Mouse (Mus musculus): ENCODE results near the gene Olfr1276. TPM values are rescaled to one million over a fixed set of nuclear protein-coding genes. Genes with fewer than 3 reads are reported as not detected.

The Olfr1276 gene
- not detected in 2 replicates for polyA plus RNA-seq (2014; fragmentation: Nextera tagmentation; extraction: Ambion mirVana)

GRCm38 (mm10) chr2:111254216-111254615 is at the start of gene Olfr1276:
TSS of gene Olfr1276 (plus strand) at chr2:111254516.
- no peaks in the 10 kb centered on the region for H3K27me3 ChIP-seq (ENCODE audit: control insufficient read depth, insufficient read depth, low read length)
- no peak within 1 kb of the TSS for H3K27ac ChIP-seq (ENCODE audit: low read depth, low read length)
- DNase-seq (ENCODE audit: low spot score) (no peak), ATAC-seq (ENCODE audit: low FRiP score) (no peak)
- H3K4me1 ChIP-seq (replicated peaks; ENCODE audit: control insufficient read depth, insufficient read depth, low read length) = no peaks in the 10 kb centered on the region
- no peaks in the 10 kb centered on the region for H3K36me3 ChIP-seq (ENCODE audit: control insufficient read depth, insufficient read depth, low read length)
- H3K9ac ChIP-seq (ENCODE audit: low read depth, low read length) = no peak within 1 kb of the TSS
- H3K4me2 ChIP-seq (replicated peaks; ENCODE audit: low read depth, low read length) = no peak within 1 kb of the TSS
- H3K9me3 ChIP-seq (ENCODE audit: control insufficient read depth, low read length) = no peaks in the 10 kb centered on the region
- H3K4me3 ChIP-seq (ENCODE audit: low read depth, low read length) = no peak within 1 kb of the TSS

GRCm38 (mm10) chr2:111229502-111229901 is 24.8 kb upstream of the Olfr1276 start, which contains the start of gene 4930430A15Rik:
TSS of gene 4930430A15Rik (minus strand) at chr2:111229602.
- Histone ChIP-seq H3K27me3 (ENCODE audit: control insufficient read depth, insufficient read depth, low read length) (no peaks in the 10 kb centered on the region), H3K9me3 (ENCODE audit: control insufficient read depth, low read length) (no peaks in the 10 kb centered on the region), H3K27ac (ENCODE audit: low read depth, low read length) (no peak within 1 kb of the TSS), H3K9ac (ENCODE audit: low read depth, low read length) (no peak within 1 kb of the TSS), H3K4me2 (replicated peaks; ENCODE audit: low read depth, low read length) (no peak within 1 kb of the TSS), H3K4me3 (ENCODE audit: low read depth, low read length) (no peak within 1 kb of the TSS), H3K36me3 (ENCODE audit: control insufficient read depth, insufficient read depth, low read length) (no peaks in the 10 kb centered on the region), H3K4me1 (replicated peaks; ENCODE audit: control insufficient read depth, insufficient read depth, low read length) (no peaks in the 10 kb centered on the region)
- 94% methylated on average over 6 of the region's 6 CpGs for WGBS
- ATAC-seq (ENCODE audit: low FRiP score) (no peak), DNase-seq (ENCODE audit: low spot score) (no peak)

GRCm38 (mm10) chr2:111235186-111235585 is 19.1 kb upstream of the Olfr1276 start, which contains the start of gene Olfr1275:
TSS of gene Olfr1275 (minus strand) at chr2:111235286.
- 88% methylated on average over 1 of the region's 1 CpGs for WGBS
- H3K9ac ChIP-seq (ENCODE audit: low read depth, low read length) = no peak within 1 kb of the TSS
- no peaks in the 10 kb centered on the region for H3K9me3 ChIP-seq (ENCODE audit: control insufficient read depth, low read length)
- no peaks in the 10 kb centered on the region for H3K4me1 ChIP-seq (replicated peaks; ENCODE audit: control insufficient read depth, insufficient read depth, low read length)
- DNase-seq (ENCODE audit: low spot score) (no peak), ATAC-seq (ENCODE audit: low FRiP score) (no peak)
- H3K4me2 ChIP-seq (replicated peaks; ENCODE audit: low read depth, low read length) = no peak within 1 kb of the TSS
- H3K27ac ChIP-seq (ENCODE audit: low read depth, low read length) = no peak within 1 kb of the TSS
- no peaks in the 10 kb centered on the region for H3K27me3 ChIP-seq (ENCODE audit: control insufficient read depth, insufficient read depth, low read length)
- H3K36me3 ChIP-seq (ENCODE audit: control insufficient read depth, insufficient read depth, low read length) = no peaks in the 10 kb centered on the region
- H3K4me3 ChIP-seq (ENCODE audit: low read depth, low read length) = no peak within 1 kb of the TSS

- no peaks in the 10 kb centered on the region for H3K9me3 ChIP-seq (ENCODE audit: control insufficient read depth, low read length)
- H3K4me2 ChIP-seq (replicated peaks; ENCODE audit: low read depth, low read length) = no peak within 1 kb of the TSS
- ATAC-seq (ENCODE audit: low FRiP score) (no peak), DNase-seq (ENCODE audit: low spot score) (no peak)
- H3K27ac ChIP-seq (ENCODE audit: low read depth, low read length) = no peak within 1 kb of the TSS
- no peak within 1 kb of the TSS for H3K4me3 ChIP-seq (ENCODE audit: low read depth, low read length)
- no peak within 1 kb of the TSS for H3K9ac ChIP-seq (ENCODE audit: low read depth, low read length)
- no peaks in the 10 kb centered on the region for H3K27me3 ChIP-seq (ENCODE audit: control insufficient read depth, insufficient read depth, low read length)
- no peaks in the 10 kb centered on the region for H3K36me3 ChIP-seq (ENCODE audit: control insufficient read depth, insufficient read depth, low read length)
- WGBS = 84% methylated on average over 2 of the region's 2 CpGs
- no peaks in the 10 kb centered on the region for H3K4me1 ChIP-seq (replicated peaks; ENCODE audit: control insufficient read depth, insufficient read depth, low read length)
These were observed 19.7 kb downstream of the Olfr1276 start, which contains the start of gene Olfr1277 for GRCm38 (mm10) chr2:111274006-111274405. TSS of gene Olfr1277 (minus strand) at chr2:111274106.

- H3K4me2 ChIP-seq (replicated peaks; ENCODE audit: low read depth, low read length) = no peak within 1 kb of the TSS
- H3K9me3 ChIP-seq (ENCODE audit: control insufficient read depth, low read length) = no peaks in the 10 kb centered on the region
- no peaks in the 10 kb centered on the region for H3K27me3 ChIP-seq (ENCODE audit: control insufficient read depth, insufficient read depth, low read length)
- H3K4me3 ChIP-seq (ENCODE audit: low read depth, low read length) = no peak within 1 kb of the TSS
- H3K9ac ChIP-seq (ENCODE audit: low read depth, low read length) = no peak within 1 kb of the TSS
- H3K4me1 ChIP-seq (replicated peaks; ENCODE audit: control insufficient read depth, insufficient read depth, low read length) = no peaks in the 10 kb centered on the region
- no peak within 1 kb of the TSS for H3K27ac ChIP-seq (ENCODE audit: low read depth, low read length)
- ATAC-seq (ENCODE audit: low FRiP score) (no peak), DNase-seq (ENCODE audit: low spot score) (no peak)
- H3K36me3 ChIP-seq (ENCODE audit: control insufficient read depth, insufficient read depth, low read length) = no peaks in the 10 kb centered on the region
These were observed 35.5 kb downstream of the Olfr1276 start, which contains the start of gene Olfr1278 for GRCm38 (mm10) chr2:111289836-111290235. TSS of gene Olfr1278 (plus strand) at chr2:111290136.

- H3K36me3 ChIP-seq (ENCODE audit: control insufficient read depth, insufficient read depth, low read length) = no peaks in the 10 kb centered on the region
- H3K4me1 ChIP-seq (replicated peaks; ENCODE audit: control insufficient read depth, insufficient read depth, low read length) = no peaks in the 10 kb centered on the region
- no peak overlapping the region for H3K9ac ChIP-seq (ENCODE audit: low read depth, low read length)
- H3K9me3 ChIP-seq (ENCODE audit: control insufficient read depth, low read length) = no peaks in the 10 kb centered on the region
- no peak overlapping the region for H3K4me3 ChIP-seq (ENCODE audit: low read depth, low read length)
- H3K27me3 ChIP-seq (ENCODE audit: control insufficient read depth, insufficient read depth, low read length) = no peaks in the 10 kb centered on the region
- H3K27ac ChIP-seq (ENCODE audit: low read depth, low read length) = no peak overlapping the region
- DNase-seq (ENCODE audit: low spot score) (no peak), ATAC-seq (ENCODE audit: low FRiP score) (no peak)
- H3K4me2 ChIP-seq (replicated peaks; ENCODE audit: low read depth, low read length) = no peak overlapping the region
These were observed 44.2 kb downstream of the Olfr1276 start for GRCm38 (mm10) chr2:111298541-111298940.

GRCm38 (mm10) chr2:111300374-111300773 is 46.1 kb downstream of the Olfr1276 start, which contains the start of gene Olfr1279:
TSS of gene Olfr1279 (plus strand) at chr2:111300635.
- no peaks in the 10 kb centered on the region for H3K36me3 ChIP-seq (ENCODE audit: control insufficient read depth, insufficient read depth, low read length)

More at GRCm38 (mm10) chr2:111300374-111300773, 46.1 kb downstream of the Olfr1276 start, which contains the start of gene Olfr1279:
- ATAC-seq (ENCODE audit: low FRiP score) = no peak
- Histone ChIP-seq H3K27ac (ENCODE audit: low read depth, low read length) (no peak within 1 kb of the TSS), H3K4me3 (ENCODE audit: low read depth, low read length) (no peak within 1 kb of the TSS), H3K4me2 (replicated peaks; ENCODE audit: low read depth, low read length) (no peak within 1 kb of the TSS), H3K27me3 (ENCODE audit: control insufficient read depth, insufficient read depth, low read length) (no peaks in the 10 kb centered on the region), H3K9me3 (ENCODE audit: control insufficient read depth, low read length) (no peaks in the 10 kb centered on the region), H3K4me1 (replicated peaks; ENCODE audit: control insufficient read depth, insufficient read depth, low read length) (no peaks in the 10 kb centered on the region), H3K9ac (ENCODE audit: low read depth, low read length) (no peak within 1 kb of the TSS)
- DNase-seq (ENCODE audit: low spot score) = no peak

Other genes with a start within 250 kb of the Olfr1276 start
- gene Gm13941, start 148.5 kb upstream of the Olfr1276 start, polyA plus RNA-seq (2014; fragmentation: Nextera tagmentation; extraction: Ambion mirVana) = not detected in 2 replicates
- gene Gm15130, start 101.6 kb upstream of the Olfr1276 start, polyA plus RNA-seq (2014; fragmentation: Nextera tagmentation; extraction: Ambion mirVana) = not detected in 2 replicates
- not detected in 2 replicates for gene 4930430A15Rik, start 24.9 kb upstream of the Olfr1276 start, polyA plus RNA-seq (2014; fragmentation: Nextera tagmentation; extraction: Ambion mirVana)
- gene Olfr1275, start 19.2 kb upstream of the Olfr1276 start, polyA plus RNA-seq (2014; fragmentation: Nextera tagmentation; extraction: Ambion mirVana) = not detected in 2 replicates
- gene Olfr1277, start 19.6 kb downstream of the Olfr1276 start, polyA plus RNA-seq (2014; fragmentation: Nextera tagmentation; extraction: Ambion mirVana) = not detected in 2 replicates
- gene Olfr1278, start 35.6 kb downstream of the Olfr1276 start, polyA plus RNA-seq (2014; fragmentation: Nextera tagmentation; extraction: Ambion mirVana) = not detected in 2 replicates
- gene Olfr1279, start 46.1 kb downstream of the Olfr1276 start, polyA plus RNA-seq (2014; fragmentation: Nextera tagmentation; extraction: Ambion mirVana) = not detected in 2 replicates
- not detected in 2 replicates for gene Olfr1280, start 59.5 kb downstream of the Olfr1276 start, polyA plus RNA-seq (2014; fragmentation: Nextera tagmentation; extraction: Ambion mirVana)
- not detected in 2 replicates for gene Olfr1281, start 72.0 kb downstream of the Olfr1276 start, polyA plus RNA-seq (2014; fragmentation: Nextera tagmentation; extraction: Ambion mirVana)
- not detected in 2 replicates for gene Olfr1282, start 81.6 kb downstream of the Olfr1276 start, polyA plus RNA-seq (2014; fragmentation: Nextera tagmentation; extraction: Ambion mirVana)
- gene Olfr1283, start 112.3 kb downstream of the Olfr1276 start, polyA plus RNA-seq (2014; fragmentation: Nextera tagmentation; extraction: Ambion mirVana) = not detected in 2 replicates
- not detected in 2 replicates for gene Olfr1284, start 121.0 kb downstream of the Olfr1276 start, polyA plus RNA-seq (2014; fragmentation: Nextera tagmentation; extraction: Ambion mirVana)
- gene Olfr1286, start 168.6 kb downstream of the Olfr1276 start, polyA plus RNA-seq (2014; fragmentation: Nextera tagmentation; extraction: Ambion mirVana) = not detected in 2 replicates
- gene Olfr1287, start 194.6 kb downstream of the Olfr1276 start, polyA plus RNA-seq (2014; fragmentation: Nextera tagmentation; extraction: Ambion mirVana) = not detected in 2 replicates
- not detected in 2 replicates for gene Olfr1288, start 219.6 kb downstream of the Olfr1276 start, polyA plus RNA-seq (2014; fragmentation: Nextera tagmentation; extraction: Ambion mirVana)
- gene Olfr1289, start 226.3 kb downstream of the Olfr1276 start, polyA plus RNA-seq (2014; fragmentation: Nextera tagmentation; extraction: Ambion mirVana) = not detected in 2 replicates
- gene Olfr1290, start 239.3 kb downstream of the Olfr1276 start, polyA plus RNA-seq (2014; fragmentation: Nextera tagmentation; extraction: Ambion mirVana) = 0.08 TPM in 1 of 2 replicates, not detected in the other
- gene Olfr1291-ps1, start 242.7 kb downstream of the Olfr1276 start, polyA plus RNA-seq (2014; fragmentation: Nextera tagmentation; extraction: Ambion mirVana) = not detected in 2 replicates

All from hindbrain, embryonic 11.5 days (tissue).